ENCODE assay signal across 15 mouse cellular contexts in genomic region chr4:111419476-111419875, GRCm38 (mm10). TPM values are rescaled to one million over a fixed set of nuclear protein-coding genes. Genes with fewer than 3 reads are reported as not detected.
DNase-seq lines count a peak whose midpoint lies in the region; ATAC-seq and TF ChIP-seq lines count a peak whose summit lies in the region.
"Had no signal": no experiment of that assay in that cellular context is flagged by ENCODE, and none has a peak within 500 bp of the region (broad histone marks: within the 10 kb centered on the region; RNA-seq: fewer than 3 reads in every experiment).

No protein-coding gene starts in this region.

- ATAC-seq in embryonic facial prominence, embryonic 14.5 days (ENCODE audit: low read depth) = no peak
- no peak for ATAC-seq in kidney, embryonic 16.5 days (ENCODE audit: low FRiP score, low TSS enrichment)
- ATAC-seq: forebrain, embryonic 13.5 days had no signal

- no peak for TF ChIP-seq POLR2A in kidney, adult 2 months (IDR thresholded peaks at IDR 0.05; ENCODE audit: low read depth, low read length)
- no peak for TF ChIP-seq POLR2A in CH12.LX (IDR thresholded peaks at IDR 0.05; ENCODE audit: low read depth, low read length)

- H3K4me2 ChIP-seq in CH12.LX (ENCODE audit: insufficient read depth, low read depth, poor library complexity, severe bottlenecking) = 0 out of 2 replicates have a peak overlapping the region, but pooled peaks have one; percentile 41
- peak overlapping the region; percentile 75 for H3K4me2 ChIP-seq in embryonic facial prominence, embryonic 14.5 days (ENCODE audit: low read depth, low read length)
- H3K4me2 ChIP-seq in kidney, embryonic 16.5 days (replicated peaks; ENCODE audit: low read depth, low read length) = no peak overlapping the region
- H3K4me2 ChIP-seq: forebrain, embryonic 13.5 days; limb, embryonic 12.5 days; liver, embryonic 13.5 days; midbrain, embryonic 12.5 days had no signal

- no peaks in the 10 kb centered on the region for H3K9me3 ChIP-seq in CH12.LX (replicated peaks; ENCODE audit: low read length)
- no peaks in the 10 kb centered on the region for H3K9me3 ChIP-seq in embryonic facial prominence, embryonic 14.5 days (ENCODE audit: control insufficient read depth, low read length)
- no peaks in the 10 kb centered on the region for H3K9me3 ChIP-seq in kidney, embryonic 16.5 days (ENCODE audit: low read length)
- H3K9me3 ChIP-seq: forebrain, embryonic 13.5 days; heart, embryonic 10.5 days; limb, embryonic 12.5 days; liver, embryonic 13.5 days; midbrain, embryonic 12.5 days had no signal

- peak; percentile 79 for DNase-seq in kidney, adult 2 months
- DNase-seq in kidney, postnatal 10 days = no peak
- no peak for DNase-seq in CH12.LX (ENCODE audit: extremely low read depth)
- no peak for DNase-seq in embryonic facial prominence, embryonic 14.5 days (ENCODE audit: low spot score)
- no peak for DNase-seq in c-Kit-positive CD71-positive TER-119-positive erythroid progenitor cells, embryonic 14.5 days (ENCODE audit: low spot score)
- no peak for DNase-seq in cerebellum, postnatal 10 days
- DNase-seq: cerebellum, adult 8-10 months; liver, embryonic 13.5 days; lung, adult 2 months had no signal

- peaks cover 70% of the 10 kb centered on the region for H3K79me2 ChIP-seq in CH12.LX (replicated peaks; ENCODE audit: control insufficient read depth, extremely low read depth, insufficient read depth, poor library complexity, severe bottlenecking)

- no peak for TF ChIP-seq CTCF in kidney, adult 2 months (conservative IDR thresholded peaks at IDR 0.05; ENCODE audit: insufficient read depth, insufficient read length, low read depth, low read length)
- TF ChIP-seq CTCF in CH12.LX (conservative IDR thresholded peaks at IDR 0.05 in 1 of 2, IDR thresholded peaks at IDR 0.05 in 1 of 2; ENCODE audit: low read depth in 2 of 2, low read length in 2 of 2) = no peak

- H3K9ac ChIP-seq in CH12.LX (ENCODE audit: insufficient read depth, low read depth) = no peak overlapping the region; the same call in 1 of the 2 replicates
- no peak overlapping the region for H3K9ac ChIP-seq in embryonic facial prominence, embryonic 14.5 days (ENCODE audit: low read depth, low read length)
- H3K9ac ChIP-seq in kidney, embryonic 16.5 days (replicated peaks; ENCODE audit: low read length) = no peak overlapping the region
- H3K9ac ChIP-seq: forebrain, embryonic 13.5 days; limb, embryonic 12.5 days; liver, embryonic 13.5 days; midbrain, embryonic 12.5 days had no signal

- in situ Hi-C loops in CH12.LX (cut with MboI; ENCODE audit: low pct_ligation_motif_present, low pct_unique_long_range_greater_than_20kb, low sequenced_read_pairs) = no loop called here

- H3K27ac ChIP-seq in kidney, adult 2 months (ENCODE audit: insufficient read depth, low read depth, low read length) = peak overlapping the region; percentile 90
- H3K27ac ChIP-seq in CH12.LX (ENCODE audit: insufficient read depth, low read depth) = no peak overlapping the region; the same call in 1 of the 2 replicates
- peak overlapping the region; percentile 30; the same call in 1 of the 2 replicates for H3K27ac ChIP-seq in embryonic facial prominence, embryonic 14.5 days (replicated peaks; ENCODE audit: low read depth, low read length)
- peak overlapping the region; percentile 0; the same call in 1 of the 2 replicates for H3K27ac ChIP-seq in kidney, embryonic 16.5 days (ENCODE audit: low read length)
- H3K27ac ChIP-seq: forebrain, embryonic 13.5 days; heart, embryonic 10.5 days; limb, embryonic 12.5 days; liver, embryonic 13.5 days; midbrain, embryonic 12.5 days had no signal

- H3K27me3 ChIP-seq in kidney, adult 2 months (replicated peaks; ENCODE audit: control insufficient read depth, insufficient read depth, low read length) = no peaks in the 10 kb centered on the region
- peaks cover 5% of the 10 kb centered on the region for H3K27me3 ChIP-seq in CH12.LX (replicated peaks)
- H3K27me3 ChIP-seq in embryonic facial prominence, embryonic 14.5 days (replicated peaks; ENCODE audit: control insufficient read depth, insufficient read depth, low read length) = no peaks in the 10 kb centered on the region
- H3K27me3 ChIP-seq in kidney, embryonic 16.5 days (ENCODE audit: insufficient read depth, low read length) = no peaks in the 10 kb centered on the region
- H3K27me3 ChIP-seq: forebrain, embryonic 13.5 days; limb, embryonic 12.5 days; midbrain, embryonic 12.5 days had no signal

- TF ChIP-seq EP300 in CH12.LX (IDR thresholded peaks at IDR 0.05; ENCODE audit: low read length) = no peak

- TF ChIP-seq RAD21 in CH12.LX (IDR thresholded peaks at IDR 0.05; ENCODE audit: low read depth, low read length) = no peak

- peaks cover 45% of the 10 kb centered on the region for H3K4me1 ChIP-seq in kidney, adult 2 months (ENCODE audit: control insufficient read depth, insufficient read depth, low read length)
- peaks cover 30 to 81% of the 10 kb centered on the region in 2 experiments for H3K4me1 ChIP-seq in CH12.LX (ENCODE audit: control insufficient read depth in 1 of 2, insufficient read depth in 2 of 2)
- H3K4me1 ChIP-seq in embryonic facial prominence, embryonic 14.5 days (ENCODE audit: control insufficient read depth, insufficient read depth, low read length) = peaks cover 39% of the 10 kb centered on the region
- H3K4me1 ChIP-seq in kidney, embryonic 16.5 days (ENCODE audit: insufficient read depth, low read length) = peaks cover 21% of the 10 kb centered on the region
- H3K4me1 ChIP-seq: liver, embryonic 13.5 days had no signal

- H3K36me3 ChIP-seq in kidney, adult 2 months (ENCODE audit: control insufficient read depth, insufficient read depth, low read length) = no peaks in the 10 kb centered on the region; the same call in 1 of the 2 replicates
- H3K36me3 ChIP-seq in CH12.LX (replicated peaks in 1 of 2; ENCODE audit: control insufficient read depth in 1 of 2, insufficient read depth in 1 of 2, low read length in 1 of 2) = peaks cover 0 to 15% of the 10 kb centered on the region in 2 experiments
- H3K36me3 ChIP-seq in embryonic facial prominence, embryonic 14.5 days (ENCODE audit: control insufficient read depth, insufficient read depth, low read length) = peaks cover 34% of the 10 kb centered on the region
- peaks cover 8% of the 10 kb centered on the region for H3K36me3 ChIP-seq in kidney, embryonic 16.5 days (ENCODE audit: insufficient read depth, low read length)
- H3K36me3 ChIP-seq: liver, embryonic 13.5 days had no signal

- no peak overlapping the region for H3K4me3 ChIP-seq in kidney, adult 2 months (ENCODE audit: insufficient read depth, low read depth, low read length)
- no peak overlapping the region for H3K4me3 ChIP-seq in CH12.LX (replicated peaks in 1 of 3; ENCODE audit: low read depth in 2 of 3, low read length in 2 of 3, poor library complexity in 1 of 3)
- H3K4me3 ChIP-seq in embryonic facial prominence, embryonic 14.5 days (ENCODE audit: low read depth, low read length) = no peak overlapping the region; the same call in 1 of the 2 replicates
- H3K4me3 ChIP-seq in kidney, embryonic 16.5 days (ENCODE audit: low read length) = no peak overlapping the region
- H3K4me3 ChIP-seq: forebrain, embryonic 13.5 days; heart, embryonic 10.5 days; limb, embryonic 12.5 days; liver, embryonic 13.5 days; midbrain, embryonic 12.5 days had no signal

- dilution Hi-C loops in CH12.LX (cut with MboI; ENCODE audit: extremely low pct_ligation_motif_present, extremely low pct_unique_long_range_greater_than_20kb, low sequenced_read_pairs) = no loop called here

- 51% methylated on average over 1 of the region's 1 CpGs for WGBS in kidney, adult 2 months
- 82% methylated on average over 1 of the region's 1 CpGs for WGBS in embryonic facial prominence, embryonic 14.5 days
- 91% methylated on average over 1 of the region's 1 CpGs for WGBS in kidney, embryonic 16.5 days

TF ChIP-seq in CH12.LX, 34 proteins besides CTCF, POLR2A, EP300 and RAD21:
- TF ChIP-seq USF2 (conservative IDR thresholded peaks at IDR 0.05; ENCODE audit: low read depth, low read length) = no peak
- TF ChIP-seq POLR2AphosphoS2 (IDR thresholded peaks at IDR 0.05; ENCODE audit: low read depth, low read length) = no peak
- TF ChIP-seq ZNF384 (IDR thresholded peaks at IDR 0.05; ENCODE audit: low read depth, low read length) = no peak
- TF ChIP-seq ETS1 (conservative IDR thresholded peaks at IDR 0.05; ENCODE audit: low read depth, low read length) = no peak
- no peak for TF ChIP-seq IRF4 (IDR thresholded peaks at IDR 0.05; ENCODE audit: low read depth, low read length)
- TF ChIP-seq TBP (conservative IDR thresholded peaks at IDR 0.05; ENCODE audit: low read depth, low read length) = no peak
- no peak for TF ChIP-seq MXI1 (IDR thresholded peaks at IDR 0.05; ENCODE audit: low read depth, low read length)
- TF ChIP-seq ELF1 (IDR thresholded peaks at IDR 0.05; ENCODE audit: low read depth, low read length) = no peak
- TF ChIP-seq MAZ (IDR thresholded peaks at IDR 0.05; ENCODE audit: low read depth, low read length) = no peak
- TF ChIP-seq JUN (IDR thresholded peaks at IDR 0.05; ENCODE audit: insufficient read depth, low read depth, low read length) = no peak
- TF ChIP-seq MYC (IDR thresholded peaks at IDR 0.05; ENCODE audit: low read depth, low read length) = no peak
- TF ChIP-seq CHD2 (IDR thresholded peaks at IDR 0.05; ENCODE audit: low read length) = no peak
- TF ChIP-seq GABPA (IDR thresholded peaks at IDR 0.05; ENCODE audit: insufficient replicate concordance, low read depth, low read length) = no peak
- TF ChIP-seq MAFK (IDR thresholded peaks at IDR 0.05; ENCODE audit: insufficient replicate concordance, low read length) = no peak
- TF ChIP-seq BHLHE40 (IDR thresholded peaks at IDR 0.05; ENCODE audit: low read depth, low read length) = no peak
- TF ChIP-seq ZMIZ1 (IDR thresholded peaks at IDR 0.05; ENCODE audit: low read depth, low read length) = no peak
- no peak for TF ChIP-seq MEF2A (IDR thresholded peaks at IDR 0.05; ENCODE audit: borderline replicate concordance, low read depth, low read length)
- TF ChIP-seq RCOR1 (conservative IDR thresholded peaks at IDR 0.05; ENCODE audit: low read depth, low read length) = no peak

RNA-seq across cellular contexts. Expression of gene Bend5, which starts 4.7 kb away (rescaled TPM):
- polyA plus RNA-seq in kidney, adult 2 months (2012; rRNA removed) = 24.3 and 34.2 TPM in 2 replicates
- total RNA-seq in CH12.LX (2012; rRNA removed) (21.8 and 27.1 TPM in 2 replicates), CH12.LX (2014; rRNA removed) (14.8 and 15.6 TPM in 2 replicates)
- polyA plus RNA-seq in CH12.LX (2012; ENCODE audit: insufficient read length, low read depth) = 19.3 and 25.9 TPM in 2 replicates
- 63.6 and 68.5 TPM in 2 replicates for polyA plus RNA-seq in embryonic facial prominence, embryonic 14.5 days (2014; fragmentation: Nextera tagmentation; extraction: Ambion mirVana)
- 25.3 and 28.0 TPM in 2 replicates for polyA plus RNA-seq in kidney, embryonic 16.5 days (2015; fragmentation: Nextera tagmentation; extraction: Ambion mirVana)
- polyA plus RNA-seq: C2C12 had no signal
